Mouse (Mus musculus): ENCODE measurements around the gene Asrgl1. TPM values are rescaled to one million over a fixed set of nuclear protein-coding genes. Genes with fewer than 3 reads are reported as not detected.
"Not testable (repeated sequence)": the region's sequence is repeated elsewhere in the genome, so short reads cannot be mapped to it uniquely, and the experiment has no call there.

Asrgl1 gene
- total and polyA plus RNA-seq, 2 experiments from 2014 or later = 31.3 to 37.4 TPM

DNA sequence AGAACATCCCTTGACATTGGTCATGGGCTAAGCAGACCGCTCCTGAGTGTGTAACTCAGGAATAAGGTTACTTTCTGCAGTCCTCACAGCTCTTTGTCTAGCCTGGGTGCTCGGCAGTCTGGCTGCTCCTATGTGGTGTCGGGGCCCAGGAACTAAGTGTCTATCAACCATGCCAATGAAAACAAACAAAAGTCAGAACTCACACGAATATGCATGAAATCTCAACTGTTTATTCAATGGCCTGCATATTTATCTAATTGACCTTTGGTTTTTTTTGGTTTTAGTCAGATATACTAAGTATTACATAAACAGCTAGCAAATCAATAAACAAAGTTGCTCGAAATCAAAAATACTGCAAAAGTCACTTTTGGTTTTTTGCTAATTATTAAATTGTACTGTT, 40.3 kb downstream of the Asrgl1 start:
- TF ChIP-seq CTCF (IDR thresholded peaks at IDR 0.05; ENCODE audit: low read depth) = no peak
- Histone ChIP-seq H3K4me2 (ENCODE audit: low read depth) (no peak overlapping the region), H3K36me3 (ENCODE audit: insufficient read depth) (no peaks in the 10 kb centered on the region), H3K9ac (no peak overlapping the region), H3K4me1 (ENCODE audit: insufficient read depth) (no peaks in the 10 kb centered on the region), H3K27me3 (ENCODE audit: insufficient read depth, low read length) (no peaks in the 10 kb centered on the region), H3K27ac (ENCODE audit: low read depth, low read length) (no peak overlapping the region), H3K4me3 (ENCODE audit: low read depth, low read length) (no peak overlapping the region), H3K9me3 (ENCODE audit: low read length) (no peaks in the 10 kb centered on the region)
- no peak for DNase-seq
- ATAC-seq = no peak
- WGBS = 67% methylated on average over 5 of the region's 5 CpGs

DNA sequence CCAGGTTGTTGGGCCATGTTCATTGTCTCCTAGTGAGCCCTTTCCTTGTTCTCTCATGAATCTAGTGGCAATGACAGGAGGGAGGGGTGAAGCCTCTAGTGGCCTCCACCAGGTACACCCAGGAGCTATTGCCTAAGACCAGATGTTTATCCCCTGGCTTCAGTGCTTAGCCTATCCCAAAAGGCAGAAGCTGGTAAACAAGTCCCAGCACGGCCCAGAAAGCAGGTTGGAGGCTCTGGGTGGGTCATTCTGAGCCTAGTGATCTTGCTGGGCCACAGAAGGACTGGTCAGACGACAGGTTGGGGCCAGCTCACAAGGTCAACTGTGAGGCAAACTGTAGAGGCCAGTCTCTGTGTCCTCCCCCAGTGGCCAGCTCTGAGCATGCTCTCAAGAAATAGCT, 44.7 kb downstream of the Asrgl1 start:
- no peak for ATAC-seq
- no peak overlapping the region for H3K27ac ChIP-seq (ENCODE audit: low read depth, low read length)
- no peak overlapping the region for H3K4me2 ChIP-seq (ENCODE audit: low read depth)
- no peak for TF ChIP-seq CTCF (IDR thresholded peaks at IDR 0.05; ENCODE audit: low read depth)
- no peaks in the 10 kb centered on the region for H3K36me3 ChIP-seq (ENCODE audit: insufficient read depth)
- H3K9me3 ChIP-seq (ENCODE audit: low read length) = no peaks in the 10 kb centered on the region
- H3K4me3 ChIP-seq (ENCODE audit: low read depth, low read length) = no peak overlapping the region
- no peaks in the 10 kb centered on the region for H3K27me3 ChIP-seq (ENCODE audit: insufficient read depth, low read length)
- no peak for DNase-seq
- no peak overlapping the region for H3K9ac ChIP-seq
- 55% methylated on average over 2 of the region's 2 CpGs for WGBS
- no peaks in the 10 kb centered on the region for H3K4me1 ChIP-seq (ENCODE audit: insufficient read depth)

DNA sequence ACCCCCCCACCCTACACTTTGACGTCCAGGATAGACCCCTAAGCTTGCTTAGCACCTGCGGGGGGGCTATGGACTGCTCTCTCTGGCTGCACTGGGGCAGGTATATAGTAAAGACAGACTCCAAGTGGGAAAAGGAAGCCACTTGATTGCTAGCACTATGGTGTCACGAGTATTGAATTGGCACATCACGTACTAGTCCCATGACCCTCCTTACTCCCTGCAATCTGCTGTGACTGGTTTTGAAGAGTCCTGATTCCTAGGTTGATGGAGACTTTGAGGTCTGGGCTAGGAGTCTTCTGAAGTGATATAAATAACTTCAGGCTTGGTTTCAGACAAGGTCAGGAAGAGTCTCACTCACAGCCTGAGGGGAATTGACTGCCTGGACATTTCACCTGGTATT, 45.2 kb downstream of the Asrgl1 start:
- ATAC-seq (no peak), DNase-seq (no peak)
- 77% methylated on average over 4 of the region's 4 CpGs for WGBS
- Histone ChIP-seq H3K36me3 (ENCODE audit: insufficient read depth) (no peaks in the 10 kb centered on the region), H3K4me2 (ENCODE audit: low read depth) (no peak overlapping the region), H3K9me3 (ENCODE audit: low read length) (no peaks in the 10 kb centered on the region), H3K4me3 (ENCODE audit: low read depth, low read length) (no peak overlapping the region), H3K27me3 (ENCODE audit: insufficient read depth, low read length) (no peaks in the 10 kb centered on the region), H3K9ac (no peak overlapping the region), H3K27ac (ENCODE audit: low read depth, low read length) (no peak overlapping the region), H3K4me1 (ENCODE audit: insufficient read depth) (no peaks in the 10 kb centered on the region)
- TF ChIP-seq CTCF (IDR thresholded peaks at IDR 0.05; ENCODE audit: low read depth) = no peak

DNA sequence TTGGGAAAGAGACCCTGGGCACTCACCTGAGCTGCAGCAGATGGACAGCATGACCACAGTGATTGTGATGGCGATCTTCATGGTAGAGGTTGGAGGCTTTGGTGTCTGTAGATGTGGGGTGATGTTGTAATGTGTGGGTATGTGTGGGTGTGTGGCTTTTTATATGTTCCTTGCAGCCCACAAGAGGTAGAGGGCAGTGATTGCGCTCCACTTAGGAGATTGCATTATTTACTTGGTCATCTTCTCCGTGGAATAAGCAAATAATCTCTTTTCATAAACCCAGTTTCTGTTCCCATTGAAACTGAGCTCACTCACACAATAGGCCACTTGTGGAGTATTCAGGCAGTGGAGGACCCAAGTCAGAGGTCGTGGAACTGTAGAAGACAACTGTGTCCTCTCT, 47.6 kb downstream of the Asrgl1 start, which contains the start of gene Scgb1a1:
TSS of gene Scgb1a1 (minus strand) at position 138 of the 400 bp plus-strand sequence.
- ATAC-seq = no peak
- H3K36me3 ChIP-seq (ENCODE audit: insufficient read depth) = no peaks in the 10 kb centered on the region
- no peak for DNase-seq
- WGBS = 80% methylated on average over 4 of the region's 4 CpGs
- H3K9me3 ChIP-seq (ENCODE audit: low read length) = no peaks in the 10 kb centered on the region
- no peaks in the 10 kb centered on the region for H3K27me3 ChIP-seq (ENCODE audit: insufficient read depth, low read length)
- TF ChIP-seq CTCF (IDR thresholded peaks at IDR 0.05; ENCODE audit: low read depth) = no peak
- H3K4me1 ChIP-seq (ENCODE audit: insufficient read depth) = no peaks in the 10 kb centered on the region
- no peak within 1 kb of the TSS for H3K9ac ChIP-seq
- no peak within 1 kb of the TSS for H3K27ac ChIP-seq (ENCODE audit: low read depth, low read length)
- H3K4me3 ChIP-seq (ENCODE audit: low read depth, low read length) = no peak within 1 kb of the TSS
- H3K4me2 ChIP-seq (ENCODE audit: low read depth) = no peak within 1 kb of the TSS

DNA sequence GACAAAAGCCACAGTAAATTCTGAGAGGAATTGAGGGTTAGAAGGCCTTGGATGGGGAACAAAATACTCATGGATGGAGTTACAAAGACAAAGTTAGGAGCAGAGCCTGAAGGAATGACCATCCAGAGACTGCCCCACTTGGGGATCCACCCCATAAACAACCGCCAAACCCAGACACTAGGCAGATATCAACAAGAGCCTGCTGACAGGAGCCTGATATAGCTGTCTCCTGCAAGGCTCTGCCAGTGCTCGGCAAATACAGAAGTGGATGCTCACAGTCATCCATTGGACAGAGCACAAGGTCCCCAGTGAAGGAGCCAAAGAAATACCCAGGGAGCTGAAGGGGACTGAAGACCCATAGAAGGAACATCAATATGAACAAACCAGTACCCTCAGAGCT, 51.5 kb downstream of the Asrgl1 start:
- ATAC-seq; H3K4me2 ChIP-seq (ENCODE audit: low read depth); H3K27me3 ChIP-seq (ENCODE audit: insufficient read depth, low read length); H3K4me3 ChIP-seq (ENCODE audit: low read depth, low read length); H3K27ac ChIP-seq (ENCODE audit: low read depth, low read length); DNase-seq; H3K36me3 ChIP-seq (ENCODE audit: insufficient read depth); H3K4me1 ChIP-seq (ENCODE audit: insufficient read depth); H3K9me3 ChIP-seq (ENCODE audit: low read length); H3K9ac ChIP-seq: not testable (repeated sequence)
- 89% methylated on average over 2 of the region's 2 CpGs for WGBS

DNA sequence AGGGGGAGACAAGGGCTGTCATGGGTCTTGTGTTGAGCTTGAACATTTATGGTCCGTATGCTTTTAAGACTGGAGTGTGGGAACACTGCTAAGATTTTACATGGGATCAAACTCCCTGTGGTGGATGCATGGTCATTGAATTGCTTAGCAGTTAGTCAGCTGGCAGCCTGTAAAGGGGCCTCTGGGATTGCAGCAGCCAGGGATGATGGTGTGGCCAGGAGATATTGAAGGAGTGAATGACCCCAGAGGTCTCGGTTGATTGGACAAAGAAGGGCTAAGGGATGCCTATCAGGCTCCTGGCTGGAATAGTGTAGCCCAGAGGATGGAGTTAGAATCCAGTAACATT, 52.5 kb downstream of the Asrgl1 start:
- H3K9me3 ChIP-seq (ENCODE audit: low read length) = no peaks in the 10 kb centered on the region
- peak overlapping the region; percentile 31; the same call in 1 of the 2 replicates for H3K4me2 ChIP-seq (ENCODE audit: low read depth)
- ATAC-seq (peak; percentile 34), DNase-seq (no peak)
- no peak overlapping the region for H3K4me3 ChIP-seq (ENCODE audit: low read depth, low read length)
- no peak overlapping the region for H3K27ac ChIP-seq (ENCODE audit: low read depth, low read length)
- WGBS = 86% methylated on average over 2 of the region's 2 CpGs
- no peak for TF ChIP-seq CTCF (IDR thresholded peaks at IDR 0.05; ENCODE audit: low read depth)
- H3K9ac ChIP-seq = no peak overlapping the region
- H3K27me3 ChIP-seq (ENCODE audit: insufficient read depth, low read length) = no peaks in the 10 kb centered on the region
- no peaks in the 10 kb centered on the region for H3K4me1 ChIP-seq (ENCODE audit: insufficient read depth)
- no peaks in the 10 kb centered on the region for H3K36me3 ChIP-seq (ENCODE audit: insufficient read depth)

DNA sequence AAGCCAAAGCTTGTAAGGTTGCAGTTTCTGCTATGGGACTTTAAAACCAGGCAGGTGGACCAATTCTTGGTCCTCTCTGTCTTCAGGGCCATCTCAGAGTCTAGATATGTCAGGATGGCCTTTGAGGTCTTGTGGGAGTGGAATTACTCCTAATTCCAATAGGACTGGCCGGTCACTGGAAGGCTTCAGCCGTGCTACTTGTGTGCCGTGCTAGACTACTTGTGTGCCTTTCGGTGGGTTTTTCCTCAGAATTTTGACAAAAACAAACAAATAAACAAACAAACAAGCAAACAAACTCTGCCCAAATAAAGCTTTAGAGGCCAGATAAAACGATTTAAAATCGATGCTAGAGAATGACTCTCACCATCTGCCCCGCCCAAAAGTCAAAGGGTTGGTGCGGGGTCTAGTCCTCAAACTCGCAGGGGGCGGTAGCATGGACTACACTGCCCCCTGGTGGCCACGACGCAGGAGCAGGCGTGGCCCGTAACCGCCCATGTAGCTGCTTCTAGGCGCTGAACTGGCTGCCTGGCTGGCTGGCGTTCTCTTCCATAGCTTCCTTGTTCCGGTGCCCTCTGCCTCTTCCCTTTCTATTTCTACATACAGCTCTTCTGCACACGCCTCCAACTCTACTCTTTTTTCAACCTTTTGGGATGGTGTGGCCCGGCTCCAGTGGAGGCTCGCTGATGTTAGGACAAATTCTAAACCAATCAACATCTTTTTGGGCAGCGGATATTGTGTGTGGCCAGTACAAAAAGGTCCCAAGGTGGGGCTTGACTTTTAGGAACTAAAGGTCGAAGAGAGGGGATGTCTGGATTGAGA, 53.0 kb downstream of the Asrgl1 start:
- H3K9me3 ChIP-seq (ENCODE audit: low read length) = no peaks in the 10 kb centered on the region
- H3K4me2 ChIP-seq (ENCODE audit: low read depth) = peak overlapping the region; percentile 31
- WGBS = 16% methylated on average over 23 of the region's 23 CpGs
- H3K36me3 ChIP-seq (ENCODE audit: insufficient read depth) = no peaks in the 10 kb centered on the region
- no peak overlapping the region for H3K27ac ChIP-seq (ENCODE audit: low read depth, low read length)
- ATAC-seq = peak; percentile 98
- peak overlapping the region; percentile 6; the same call in 1 of the 2 replicates for H3K9ac ChIP-seq
- H3K27me3 ChIP-seq (ENCODE audit: insufficient read depth, low read length) = no peaks in the 10 kb centered on the region
- H3K4me1 ChIP-seq (ENCODE audit: insufficient read depth) = no peaks in the 10 kb centered on the region
- DNase-seq = peak; percentile 88
- TF ChIP-seq CTCF (IDR thresholded peaks at IDR 0.05; ENCODE audit: low read depth) = peak; percentile 94
- no peak overlapping the region for H3K4me3 ChIP-seq (ENCODE audit: low read depth, low read length)

Data from forebrain, postnatal 0 days (tissue).